ENCODE assay signal across 9 mouse cellular contexts in the genomic region with DNA sequence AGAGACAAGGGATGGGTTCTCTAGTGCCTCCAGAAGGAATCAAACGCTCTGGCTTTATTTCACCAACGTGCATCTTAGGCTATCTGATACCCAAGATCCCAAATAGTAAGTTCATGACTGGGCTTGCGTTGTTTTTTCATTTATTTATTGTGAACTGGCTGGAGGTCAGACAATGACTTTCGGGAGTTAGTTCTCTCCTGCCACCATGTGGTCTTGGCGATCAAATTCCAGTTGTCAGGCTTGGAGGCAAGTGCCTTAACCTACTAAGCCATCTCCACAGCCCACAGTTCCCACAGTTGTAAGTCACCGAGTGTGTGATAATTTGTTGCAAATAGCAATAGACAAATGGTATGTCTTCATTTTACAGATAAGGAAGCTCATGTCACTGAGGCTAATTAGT. TPM values are rescaled to one million over a fixed set of nuclear protein-coding genes. Genes with fewer than 3 reads are reported as not detected.
DNase-seq lines count a peak whose midpoint lies in the region; ATAC-seq and TF ChIP-seq lines count a peak whose summit lies in the region.
"Had no signal": no experiment of that assay in that cellular context is flagged by ENCODE, and none has a peak within 500 bp of the region (broad histone marks: within the 10 kb centered on the region; RNA-seq: fewer than 3 reads in every experiment).

No protein-coding gene starts in this region.

- ATAC-seq in forebrain, embryonic 13.5 days: no peak

- TF ChIP-seq POLR2A in cerebellum, adult 2 months (IDR thresholded peaks at IDR 0.05; ENCODE audit: borderline replicate concordance, insufficient read depth, low read length): no peak

- no peak overlapping the region for H3K27ac ChIP-seq in cerebellum, adult 2 months (ENCODE audit: insufficient read depth, low read length)
- H3K27ac ChIP-seq in forebrain, embryonic 13.5 days: no peak overlapping the region

- H3K4me1 ChIP-seq in cerebellum, adult 2 months (ENCODE audit: control insufficient read depth, insufficient read depth, low read length): no peaks in the 10 kb centered on the region
- no peaks in the 10 kb centered on the region for H3K4me1 ChIP-seq in forebrain, embryonic 13.5 days

- peak; percentile 20 to 22 for DNase-seq in cerebellum, postnatal 10 days
- no peak for DNase-seq in cerebellum, adult 2 months
- peak; percentile 6 to 10 for DNase-seq in kidney, adult 8-10 months
- no peak for DNase-seq in kidney, adult 11 months
- peak; percentile 43 for DNase-seq in testis, postnatal 10 days (ENCODE audit: low spot score)
- no peak for DNase-seq in testis, postnatal 14 days (ENCODE audit: low spot score)
- DNase-seq in gastrocnemius, postnatal 25 days: no peak
- DNase-seq: layer of hippocampus, adult 9-11 months had no signal

- no peak overlapping the region for H3K4me2 ChIP-seq in forebrain, embryonic 13.5 days

- 64% methylated on average over 6 of the region's 6 CpGs for WGBS in cerebellum, adult 2 months
- 74% methylated on average over 6 of the region's 6 CpGs for WGBS in forebrain, embryonic 13.5 days

- H3K9ac ChIP-seq in forebrain, embryonic 13.5 days: no peak overlapping the region

- H3K9me3 ChIP-seq in forebrain, embryonic 13.5 days (replicated peaks): no peaks in the 10 kb centered on the region

- H3K4me3 ChIP-seq in cerebellum, adult 2 months (replicated peaks; ENCODE audit: insufficient read depth, low read depth, low read length): no peak overlapping the region
- no peak overlapping the region for H3K4me3 ChIP-seq in forebrain, embryonic 13.5 days

- peaks cover 34% of the 10 kb centered on the region for H3K36me3 ChIP-seq in forebrain, embryonic 13.5 days (ENCODE audit: poor library complexity, severe bottlenecking)

- no peak for TF ChIP-seq CTCF in cerebellum, adult 2 months (IDR thresholded peaks at IDR 0.05; ENCODE audit: borderline replicate concordance, insufficient read depth, low read depth, low read length)

- H3K27me3 ChIP-seq in cerebellum, adult 2 months (ENCODE audit: control insufficient read depth, insufficient read depth, low read length): no peaks in the 10 kb centered on the region
- no peaks in the 10 kb centered on the region for H3K27me3 ChIP-seq in forebrain, embryonic 13.5 days

RNA-seq across cellular contexts. Expression of gene Dnajc21, which starts 30.4 kb away (rescaled TPM):
- 17.6 and 19.2 TPM in 2 replicates for polyA plus RNA-seq in cerebellum, adult 2 months (2012; rRNA removed)
- 10 to 100 TPM; 42.9 to 51.0 TPM for total RNA-seq in gastrocnemius, postnatal 25 days (2021)
- polyA plus RNA-seq in forebrain, embryonic 13.5 days (2015; fragmentation: Nextera tagmentation; extraction: Ambion mirVana): 9.8 and 10.4 TPM in 2 replicates

RNA-seq across cellular contexts. Expression of gene Brix1, which starts 45.8 kb away (rescaled TPM):
- polyA plus RNA-seq in cerebellum, adult 2 months (2012; rRNA removed): 12.7 and 13.3 TPM in 2 replicates
- total RNA-seq in gastrocnemius, postnatal 25 days (2021): 10 to 100 TPM; 14.3 to 16.4 TPM
- 103 and 118 TPM in 2 replicates for polyA plus RNA-seq in forebrain, embryonic 13.5 days (2015; fragmentation: Nextera tagmentation; extraction: Ambion mirVana)

RNA-seq across cellular contexts. Expression of gene Rad1, which starts 45.9 kb away (rescaled TPM):
- polyA plus RNA-seq in cerebellum, adult 2 months (2012; rRNA removed): 15.2 and 15.9 TPM in 2 replicates
- total RNA-seq in gastrocnemius, postnatal 25 days (2021): 1 to 10 TPM; 3.5 to 4.7 TPM
- 37.4 and 40.7 TPM in 2 replicates for polyA plus RNA-seq in forebrain, embryonic 13.5 days (2015; fragmentation: Nextera tagmentation; extraction: Ambion mirVana)

Comparison
In these comparisons a context has a peak if more than half of its experiments do, and no peak if none do; other contexts are left out.
1. DNase-seq: peak in cerebellum, postnatal 10 days (2 of 2), kidney, adult 8-10 months (2 of 2) and testis, postnatal 10 days (single experiment); none in cerebellum, adult 2 months (0 of 2), kidney, adult 11 months (single experiment), testis, postnatal 14 days (single experiment) and gastrocnemius, postnatal 25 days (single experiment).